Mouse (Mus musculus) megakaryocyte, embryonic 14.5 days (primary cell): ENCODE measurements around the gene Mzf1.

ENCODE experiments used
- FLI1 ChIP-seq: IDR thresholded peaks from 2 replicates; pipeline ENCODE4 v1.6.1; 2012; ENCODE audit warnings: low read length, inconsistent platforms, mixed read lengths
- GATA1 ChIP-seq: IDR thresholded peaks from 3 replicates; pipeline ENCODE4 v1.6.1; 2012; ENCODE audit warnings: mixed read lengths, low read length, inconsistent platforms, borderline replicate concordance

GRCm38 (mm10) chr7:13056913-13057700 is 2.5 kb upstream of the Mzf1 start:
- no peak for TF ChIP-seq GATA1
- TF ChIP-seq FLI1, result no peak
